Mouse (Mus musculus) CH12.LX (cell line): ENCODE measurements at regions not wholly inside any gene's neighbourhood (a gene's known extent, or its start where the extent isn't known, plus 50 kb on each side); places are given as distances from the start of the nearest gene placed in this dataset.

Source experiments
- DNase-seq: peaks from one replicate; pipeline ENCODE4 v3.0.0-alpha.2; 2013; ENCODE audit errors: extremely low read depth
- H3K27ac ChIP-seq: 2 replicates; pipeline ENCODE4 v1.5.1; 2012; ENCODE audit warnings: low read depth, mild to moderate bottlenecking, control low read depth, moderate library complexity; ENCODE audit not compliant: insufficient read depth
- H3K27me3 ChIP-seq: replicated peaks from 2 replicates; pipeline ENCODE3; 2012; ENCODE audit warnings: inconsistent platforms
- H3K36me3 ChIP-seq, 2 experiments: replicated peaks in 1 of 2; 2 replicates each; pipeline versions ENCODE3 to v1.6.1; 2012; ENCODE audit warnings: inconsistent platforms in 1 of 2, low read length in 1 of 2, mild to moderate bottlenecking in 1 of 2, mixed read lengths in 1 of 2, moderate library complexity in 1 of 2; ENCODE audit not compliant: control insufficient read depth in 1 of 2, insufficient read depth in 1 of 2
- H3K4me1 ChIP-seq, 2 experiments: 2 replicates each; pipeline ENCODE4 v1.6.1; 2012; ENCODE audit warnings: inconsistent platforms in 1 of 2, moderate library complexity in 1 of 2; ENCODE audit not compliant: insufficient read depth in 2 of 2, control insufficient read depth in 1 of 2
- H3K4me2 ChIP-seq: 2 replicates; pipeline ENCODE4 v1.6.1; 2012; ENCODE audit warnings: low read depth, mild to moderate bottlenecking, control low read depth; ENCODE audit not compliant: poor library complexity, insufficient read depth, severe bottlenecking
- H3K4me3 ChIP-seq, 3 experiments: fragments of 150-350 bp in 1 of 3; sonication (generic) in 1 of 3; replicated peaks in 1 of 3; 2 replicates each; pipeline versions ENCODE3 to v1.5.1; 2011 to 2012; ENCODE audit warnings: low read depth in 2 of 3, low read length in 2 of 3, mild to moderate bottlenecking in 2 of 3, moderate library complexity in 2 of 3, control low read depth in 1 of 3, improper control_type of control experiment in 1 of 3, inconsistent platforms in 1 of 3, mixed read lengths in 1 of 3; ENCODE audit not compliant: poor library complexity in 1 of 3
- H3K79me2 ChIP-seq: replicated peaks from 2 replicates; pipeline ENCODE4 v1.6.1; 2012; ENCODE audit warnings: mild to moderate bottlenecking, moderate library complexity; ENCODE audit not compliant: control insufficient read depth, poor library complexity, insufficient read depth, severe bottlenecking; ENCODE audit errors: extremely low read depth
- H3K9ac ChIP-seq: 2 replicates; pipeline ENCODE4 v1.6.1; 2012; ENCODE audit warnings: low read depth, mild to moderate bottlenecking, control low read depth, moderate library complexity; ENCODE audit not compliant: insufficient read depth
- H3K9me3 ChIP-seq: replicated peaks from 2 replicates; pipeline ENCODE3; 2012; ENCODE audit warnings: low read length, inconsistent platforms, mixed read lengths
- BHLHE40 ChIP-seq: IDR thresholded peaks from 2 replicates; pipeline ENCODE4 v1.6.1; 2011; ENCODE audit warnings: mild to moderate bottlenecking, low read depth, low read length, improper control_type of control experiment
- CTCF ChIP-seq, 2 experiments: IDR thresholded peaks in 1 of 2; conservative IDR thresholded peaks in 1 of 2; 2 replicates each; pipeline ENCODE4 v1.5.1; 2011 to 2012; ENCODE audit warnings: low read depth in 2 of 2, low read length in 2 of 2, improper control_type of control experiment in 1 of 2, inconsistent platforms in 1 of 2, mild to moderate bottlenecking in 1 of 2, moderate library complexity in 1 of 2
- E2F4 ChIP-seq: IDR thresholded peaks from 2 replicates; pipeline ENCODE4 v1.6.1; 2011; ENCODE audit warnings: low read depth, low read length, improper control_type of control experiment; ENCODE audit not compliant: insufficient replicate concordance
- ELF1 ChIP-seq: IDR thresholded peaks from 2 replicates; pipeline ENCODE4 v1.6.1; 2014; ENCODE audit warnings: low read depth, mild to moderate bottlenecking, inconsistent platforms, low read length, improper control_type of control experiment
- EP300 ChIP-seq: IDR thresholded peaks from 2 replicates; pipeline ENCODE4 v1.6.1; 2011; ENCODE audit warnings: low read length, improper control_type of control experiment
- ETS1 ChIP-seq: conservative IDR thresholded peaks from 2 replicates; pipeline ENCODE4 v1.6.1; 2012; ENCODE audit warnings: low read depth, mild to moderate bottlenecking, inconsistent platforms, low read length, improper control_type of control experiment, moderate library complexity
- GABPA ChIP-seq: IDR thresholded peaks from 2 replicates; pipeline ENCODE4 v1.6.1; 2012; ENCODE audit warnings: low read depth, low read length, improper control_type of control experiment, inconsistent platforms; ENCODE audit not compliant: insufficient replicate concordance
- HCFC1 ChIP-seq: IDR thresholded peaks from 2 replicates; pipeline ENCODE4 v1.6.1; 2012; ENCODE audit warnings: low read depth, mild to moderate bottlenecking, inconsistent platforms, low read length, improper control_type of control experiment
- IRF4 ChIP-seq: IDR thresholded peaks from 2 replicates; pipeline ENCODE4 v1.6.1; 2014; ENCODE audit warnings: low read depth, mild to moderate bottlenecking, inconsistent platforms, low read length, improper control_type of control experiment
- JUN ChIP-seq: IDR thresholded peaks from 2 replicates; pipeline ENCODE4 v1.6.1; 2011; ENCODE audit warnings: low read depth, mild to moderate bottlenecking, low read length, improper control_type of control experiment, moderate library complexity; ENCODE audit not compliant: insufficient read depth
- JUND ChIP-seq: conservative IDR thresholded peaks from 2 replicates; pipeline ENCODE4 v1.6.1; 2011; ENCODE audit warnings: low read depth, low read length, improper control_type of control experiment
- MAFK ChIP-seq: IDR thresholded peaks from 2 replicates; pipeline ENCODE4 v1.6.1; 2011; ENCODE audit warnings: low read length, improper control_type of control experiment; ENCODE audit not compliant: insufficient replicate concordance
- MAX ChIP-seq: IDR thresholded peaks from 2 replicates; pipeline ENCODE4 v1.6.1; 2011; ENCODE audit warnings: low read length, improper control_type of control experiment
- MAZ ChIP-seq: IDR thresholded peaks from 2 replicates; pipeline ENCODE4 v1.6.1; 2012; ENCODE audit warnings: low read depth, mild to moderate bottlenecking, inconsistent platforms, low read length, improper control_type of control experiment, moderate library complexity
- MYC ChIP-seq: IDR thresholded peaks from 2 replicates; pipeline ENCODE4 v1.6.1; 2011; ENCODE audit warnings: low read depth, mild to moderate bottlenecking, improper control_type of control experiment, low read length
- NELFE ChIP-seq: IDR thresholded peaks from 2 replicates; pipeline ENCODE4 v1.6.1; 2011; ENCODE audit warnings: low read depth, low read length, improper control_type of control experiment
- NRF1 ChIP-seq: IDR thresholded peaks from 2 replicates; pipeline ENCODE4 v1.6.1; 2014; ENCODE audit warnings: low read depth, mild to moderate bottlenecking, inconsistent platforms, low read length, improper control_type of control experiment, moderate library complexity
- POLR2A ChIP-seq: IDR thresholded peaks from 2 replicates; pipeline ENCODE4 v1.6.1; 2011; ENCODE audit warnings: low read depth, mild to moderate bottlenecking, improper control_type of control experiment, low read length
- POLR2AphosphoS2 ChIP-seq: IDR thresholded peaks from 2 replicates; pipeline ENCODE4 v1.6.1; 2011; ENCODE audit warnings: low read depth, low read length, improper control_type of control experiment
- RAD21 ChIP-seq: IDR thresholded peaks from 2 replicates; pipeline ENCODE4 v1.6.1; 2011; ENCODE audit warnings: low read depth, mild to moderate bottlenecking, low read length, improper control_type of control experiment, moderate library complexity
- RCOR1 ChIP-seq: conservative IDR thresholded peaks from 2 replicates; pipeline ENCODE4 v1.6.1; 2012; ENCODE audit warnings: low read depth, mild to moderate bottlenecking, inconsistent platforms, low read length, improper control_type of control experiment
- SIN3A ChIP-seq: IDR thresholded peaks from 2 replicates; pipeline ENCODE4 v1.6.1; 2012; ENCODE audit warnings: low read length, improper control_type of control experiment, inconsistent platforms
- UBTF ChIP-seq: IDR thresholded peaks from 2 replicates; pipeline ENCODE4 v1.6.1; 2012; ENCODE audit warnings: low read depth, mild to moderate bottlenecking, inconsistent platforms, low read length, improper control_type of control experiment, moderate library complexity
- USF1 ChIP-seq: IDR thresholded peaks from 2 replicates; pipeline ENCODE4 v1.6.1; 2014; ENCODE audit warnings: low read depth, mild to moderate bottlenecking, inconsistent platforms, low read length, improper control_type of control experiment
- USF2 ChIP-seq: conservative IDR thresholded peaks from 2 replicates; pipeline ENCODE4 v1.6.1; 2011; ENCODE audit warnings: low read depth, low read length, improper control_type of control experiment
- ZC3H11A ChIP-seq: IDR thresholded peaks from 2 replicates; pipeline ENCODE4 v1.6.1; 2012; ENCODE audit warnings: low read depth, mild to moderate bottlenecking, inconsistent platforms, low read length, improper control_type of control experiment
- ZKSCAN1 ChIP-seq: IDR thresholded peaks from 2 replicates; pipeline ENCODE4 v1.6.1; 2012; ENCODE audit warnings: low read depth, inconsistent platforms, low read length, improper control_type of control experiment, borderline replicate concordance
- ZMIZ1 ChIP-seq: IDR thresholded peaks from 2 replicates; pipeline ENCODE4 v1.6.1; 2012; ENCODE audit warnings: low read depth, mild to moderate bottlenecking, inconsistent platforms, low read length, improper control_type of control experiment
- dilution Hi-C: fragments of 300-500 bp; cut with MboI; formaldehyde crosslinking; loops from 2 replicates; pipeline ENCODE4 v1.14.3; 2020; ENCODE audit warnings: low sequenced_read_pairs; ENCODE audit not compliant: extremely low pct_unique_long_range_greater_than_20kb, extremely low pct_ligation_motif_present
- in situ Hi-C: fragments of 300-500 bp; cut with MboI; formaldehyde crosslinking; loops from 3 replicates; pipeline ENCODE4 v1.14.3; 2019; ENCODE audit warnings: low sequenced_read_pairs, low pct_ligation_motif_present, low pct_unique_long_range_greater_than_20kb, mixed read lengths

- no peak overlapping the region for H3K9ac ChIP-seq
- TF ChIP-seq ELF1: no peak
- TF ChIP-seq USF1: no peak
- TF ChIP-seq USF2: no peak
- TF ChIP-seq ZC3H11A: no peak
- TF ChIP-seq ZMIZ1: no peak
- TF ChIP-seq MAX: no peak
- TF ChIP-seq MAFK: no peak
- no peak for TF ChIP-seq NELFE
- TF ChIP-seq RCOR1: no peak
- no peak for TF ChIP-seq GABPA
- TF ChIP-seq NRF1: no peak
- no peak for TF ChIP-seq CTCF (conservative IDR thresholded peaks at IDR 0.05 in 1 of 2, IDR thresholded peaks at IDR 0.05 in 1 of 2; ENCODE audit: low read depth in 2 of 2, low read length in 2 of 2)
- no peak for TF ChIP-seq EP300
- no peak for TF ChIP-seq ETS1
- TF ChIP-seq, all 38 proteins: peak for 0
Measured at GRCm38 (mm10) chr1:193721850-193722249, 351.8 kb upstream of the Camk1g start.

GRCm38 (mm10) chr1:193720420-193720851 lies 350.3 kb upstream of the Camk1g start:
- Histone ChIP-seq H3K27me3 (no peaks in the 10 kb centered on the region), H3K36me3 (no peaks in the 10 kb centered on the region), H3K4me1 (no peaks in the 10 kb centered on the region), H3K4me3 (no peak overlapping the region), H3K9me3 (peaks cover 2% of the 10 kb centered on the region), H3K27ac (no peak overlapping the region), H3K9ac (no peak overlapping the region), H3K79me2 (no peaks in the 10 kb centered on the region), H3K4me2 (no peak overlapping the region)
- no peak for TF ChIP-seq BHLHE40
- in situ Hi-C loops (no loop called here), dilution Hi-C loops (no loop called here)
- DNase-seq: no peak

More at GRCm38 (mm10) chr1:193721850-193722249, 351.8 kb upstream of the Camk1g start:
- Histone ChIP-seq H3K27ac (no peak overlapping the region), H3K4me1 (no peaks in the 10 kb centered on the region), H3K9me3 (peaks cover 2% of the 10 kb centered on the region), H3K36me3 (no peaks in the 10 kb centered on the region), H3K4me2 (no peak overlapping the region), H3K27me3 (no peaks in the 10 kb centered on the region), H3K79me2 (no peaks in the 10 kb centered on the region), H3K4me3 (no peak overlapping the region)
- in situ Hi-C loops: no loop called here
- dilution Hi-C loops: no loop called here
- no peak for DNase-seq

- no peak for TF ChIP-seq SIN3A
- no peak for TF ChIP-seq UBTF
- TF ChIP-seq MAZ: no peak
- no peak for TF ChIP-seq NRF1
- no peak for TF ChIP-seq E2F4
- no peak for TF ChIP-seq ZKSCAN1
- TF ChIP-seq JUN: no peak
- no peak for TF ChIP-seq USF2
- TF ChIP-seq POLR2AphosphoS2: no peak
- no peak for TF ChIP-seq POLR2A
- TF ChIP-seq IRF4: no peak
- no peak for TF ChIP-seq MYC
- TF ChIP-seq JUND: no peak
- no peak for TF ChIP-seq HCFC1
- TF ChIP-seq MAFK: no peak
- TF ChIP-seq RAD21: no peak
- Histone ChIP-seq H3K36me3 (no peaks in the 10 kb centered on the region), H3K9me3 (no peaks in the 10 kb centered on the region), H3K4me1 (no peaks in the 10 kb centered on the region), H3K27ac (no peak overlapping the region), H3K79me2 (no peaks in the 10 kb centered on the region), H3K4me2 (no peak overlapping the region), H3K4me3 (no peak overlapping the region), H3K27me3 (no peaks in the 10 kb centered on the region), H3K9ac (no peak overlapping the region)
- in situ Hi-C loops: no loop called here
- no peak for DNase-seq
- dilution Hi-C loops: no loop called here
Measured at GRCm38 (mm10) chr1:193715328-193715727, 345.2 kb upstream of the Camk1g start.
